Mouse (Mus musculus) heart, adult 2 months (tissue): ENCODE measurements at regions not wholly inside any gene's neighbourhood (a gene's known extent, or its start where the extent isn't known, plus 50 kb on each side); places are given as distances from the start of the nearest gene placed in this dataset.

Experiments used
- CTCF ChIP-seq: fragments of 200-600 bp; IDR thresholded peaks from 2 replicates; pipeline ENCODE4 v1.8.1; 2022; ENCODE audit warnings: antibody characterized with exemption, mild to moderate bottlenecking, moderate library complexity
- EP300 ChIP-seq: fragments of 200-500 bp; IDR thresholded peaks from 2 replicates; pipeline ENCODE4 v1.6.1; 2011; ENCODE audit warnings: low read depth, low read length, control low read depth; ENCODE audit not compliant: insufficient read depth
- POLR2A ChIP-seq: fragments of 200-500 bp; IDR thresholded peaks from 2 replicates; pipeline ENCODE4 v1.6.1; 2011; ENCODE audit warnings: mild to moderate bottlenecking, low read depth, low read length, control low read depth; ENCODE audit not compliant: insufficient read depth

DNA sequence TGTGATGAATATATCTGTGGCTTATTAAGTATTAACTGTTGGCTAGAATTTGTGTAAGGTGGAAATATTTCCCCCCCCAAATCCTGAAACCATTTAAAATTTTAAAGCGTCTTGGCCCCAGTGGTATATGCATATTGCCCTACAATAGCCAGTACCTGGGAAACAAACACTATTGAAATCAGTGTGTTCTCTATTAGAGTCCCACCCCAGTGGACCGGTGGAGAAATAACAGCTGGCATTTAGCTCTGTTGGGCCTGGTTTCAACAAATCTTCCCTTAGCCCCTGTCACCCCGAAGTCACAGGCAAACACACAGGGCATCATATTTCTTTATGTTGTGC is 120.0 kb upstream of the Gm10295 start:
- TF ChIP-seq CTCF (0 out of 2 replicates have a peak, but pooled peaks have one; percentile 4), POLR2A (no peak), EP300 (no peak)
